ENCODE assay signal across 25 mouse cellular contexts in the genomic region with DNA sequence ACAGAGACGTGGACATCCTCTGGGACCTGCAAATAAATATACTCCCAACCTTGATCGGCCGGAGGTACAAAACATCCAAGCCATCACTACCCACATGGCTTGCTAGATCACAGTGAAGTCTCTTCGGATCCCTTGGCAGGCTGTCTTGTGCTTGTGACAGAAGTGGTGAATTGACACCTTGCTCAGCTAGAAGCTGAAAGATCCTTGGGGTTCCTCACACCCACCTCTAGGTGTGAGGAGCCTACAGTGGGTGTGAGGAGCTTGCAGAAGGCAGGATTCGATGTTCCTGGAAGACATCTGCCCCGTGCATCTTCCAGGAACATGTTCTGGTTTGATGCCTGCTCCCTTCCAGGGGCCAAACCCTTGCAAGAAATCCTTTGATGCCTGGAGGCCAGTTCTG. TPM values are rescaled to one million over a fixed set of nuclear protein-coding genes. Genes with fewer than 3 reads are reported as not detected.
DNase-seq lines count a peak whose midpoint lies in the region; TF ChIP-seq lines count a peak whose summit lies in the region.
"Had no signal": no experiment of that assay in that cellular context is flagged by ENCODE, and none has a peak within 500 bp of the region (broad histone marks: within the 10 kb centered on the region; RNA-seq: fewer than 3 reads in every experiment).

No protein-coding gene starts in this region.

- no peak for TF ChIP-seq POLR2A in heart, adult 2 months (IDR thresholded peaks at IDR 0.05; ENCODE audit: insufficient read depth, low read depth, low read length)

- 0 out of 2 replicates have a peak overlapping the region, but pooled peaks have one; percentile 56 for H3K27ac ChIP-seq in heart, embryonic 10.5 days
- H3K27ac ChIP-seq in heart, adult 2 months, result no peak overlapping the region
- 0 out of 2 replicates have a peak overlapping the region, but pooled peaks have one; percentile 41 for H3K27ac ChIP-seq in brown adipose tissue, adult 24 weeks (replicated peaks; ENCODE audit: low read depth, low read length)
- H3K27ac ChIP-seq: embryonic facial prominence, embryonic 12.5 days; midbrain, embryonic 10.5 days had no signal

- DNase-seq in heart, embryonic 10.5 days (ENCODE audit: low spot score), result no peak
- no peak for DNase-seq in heart, adult 2 months
- DNase-seq in left cerebral cortex, adult 9 months (ENCODE audit: low spot score in 2 of 2), result peak; percentile 48 to 58
- DNase-seq in left cerebral cortex, adult 18-20 months (ENCODE audit: low spot score in 2 of 2), result no peak
- DNase-seq in brain, adult 2 months (ENCODE audit: low read depth, low spot score), result peak; percentile 85
- DNase-seq: B cell, adult 2 months; cerebellum, adult 11 months; cerebellum, adult 9-10 months; cerebellum, postnatal 36 days; forebrain, postnatal 0 days; gastrocnemius, postnatal 14 days; heart, postnatal 14 days; kidney, adult 11 months; layer of hippocampus, adult 9-11 months; liver; right cerebral cortex, postnatal 4 days had no signal

- intact Hi-C loops in heart, adult 2 months (cut with DNase I), result no loop called here

- H3K4me3 ChIP-seq in heart, embryonic 10.5 days, result no peak overlapping the region
- H3K4me3 ChIP-seq in heart, adult 2 months, result no peak overlapping the region
- no peak overlapping the region for H3K4me3 ChIP-seq in brown adipose tissue, adult 24 weeks (ENCODE audit: insufficient read depth, low read depth, low read length)
- H3K4me3 ChIP-seq: embryonic facial prominence, embryonic 12.5 days; forebrain, embryonic 10.5 days; hindbrain, embryonic 13.5 days; lung, embryonic 15.5 days; midbrain, embryonic 10.5 days; midbrain, embryonic 15.5 days; neural tube, embryonic 15.5 days had no signal

- TF ChIP-seq CTCF in heart, adult 2 months (IDR thresholded peaks at IDR 0.05), result no peak

- WGBS in heart, embryonic 10.5 days, result 62% methylated on average over 6 of the region's 6 CpGs
- WGBS in heart, adult 2 months, result 82% methylated on average over 6 of the region's 6 CpGs

- H3K79me2 ChIP-seq in heart, adult 2 months (replicated peaks; ENCODE audit: control insufficient read depth, insufficient read depth, low read length), result no peaks in the 10 kb centered on the region

- peaks cover 29% of the 10 kb centered on the region for H3K4me1 ChIP-seq in heart, embryonic 10.5 days
- peaks cover 11% of the 10 kb centered on the region for H3K4me1 ChIP-seq in heart, adult 2 months (ENCODE audit: control insufficient read depth, insufficient read depth, low read length)
- peaks cover 19% of the 10 kb centered on the region for H3K4me1 ChIP-seq in brown adipose tissue, adult 24 weeks (ENCODE audit: control insufficient read depth, insufficient read depth, insufficient read length, low read length)

- H3K9me3 ChIP-seq in heart, embryonic 10.5 days, result no peaks in the 10 kb centered on the region
- H3K9me3 ChIP-seq: embryonic facial prominence, embryonic 12.5 days; forebrain, embryonic 10.5 days; hindbrain, embryonic 13.5 days; lung, embryonic 15.5 days; midbrain, embryonic 10.5 days; midbrain, embryonic 15.5 days; neural tube, embryonic 15.5 days had no signal

- TF ChIP-seq EP300 in heart, adult 2 months (IDR thresholded peaks at IDR 0.05; ENCODE audit: insufficient read depth, low read depth, low read length), result no peak

- H3K9ac ChIP-seq in heart, adult 2 months (ENCODE audit: low read depth, low read length), result no peak overlapping the region
- H3K9ac ChIP-seq: embryonic facial prominence, embryonic 12.5 days; forebrain, postnatal 0 days; hindbrain, embryonic 13.5 days; lung, embryonic 15.5 days; midbrain, embryonic 15.5 days; neural tube, embryonic 15.5 days had no signal

- H3K27me3 ChIP-seq in heart, embryonic 10.5 days (ENCODE audit: insufficient read depth, poor library complexity, severe bottlenecking), result peaks cover 17% of the 10 kb centered on the region
- no peaks in the 10 kb centered on the region for H3K27me3 ChIP-seq in heart, adult 2 months (ENCODE audit: control insufficient read depth, insufficient read depth, low read length)
- H3K27me3 ChIP-seq: embryonic facial prominence, embryonic 12.5 days; hindbrain, embryonic 13.5 days; lung, embryonic 15.5 days; neural tube, embryonic 15.5 days had no signal

- H3K36me3 ChIP-seq in heart, embryonic 10.5 days, result peaks cover 9% of the 10 kb centered on the region
- no peaks in the 10 kb centered on the region for H3K36me3 ChIP-seq in heart, adult 2 months (ENCODE audit: control insufficient read depth, insufficient read depth, low read length)
- H3K36me3 ChIP-seq: embryonic facial prominence, embryonic 12.5 days; forebrain, embryonic 10.5 days; hindbrain, embryonic 13.5 days; midbrain, embryonic 10.5 days; midbrain, embryonic 15.5 days; neural tube, embryonic 15.5 days had no signal

RNA-seq across cellular contexts. Expression of a gene that starts 22.3 kb away (rescaled TPM):
- 3.9 and 9.2 TPM in 2 replicates for polyA plus RNA-seq in heart, embryonic 10.5 days (2016; fragmentation: Nextera tagmentation; extraction: Ambion mirVana)
- total RNA-seq in heart, adult 2 months (2021), result 10 to 100 TPM; 28.3 to 35.3 TPM
- 32.2 and 38.7 TPM in 2 replicates for polyA plus RNA-seq in heart, adult 2 months (2012; rRNA removed)
- total RNA-seq in left cerebral cortex, adult 18-20 months (2021), result 10 to 100 TPM; 11.1 to 13.8 TPM
- 24.3 and 32.5 TPM in 2 replicates for polyA plus RNA-seq in brown adipose tissue, adult 24 weeks (2012; ENCODE audit: insufficient read depth, insufficient read length, missing spikeins)
- total RNA-seq: granulocyte monocyte progenitor cell, adult 5-6 weeks had no signal

RNA-seq across cellular contexts. Expression of a gene that starts 31.6 kb away (rescaled TPM):
- 5.8 and 9.0 TPM in 2 replicates for polyA plus RNA-seq in heart, embryonic 10.5 days (2016; fragmentation: Nextera tagmentation; extraction: Ambion mirVana)
- total RNA-seq in heart, adult 2 months (2021), result 10 to 100 TPM; 39.0 to 44.2 TPM
- 27.4 and 29.5 TPM in 2 replicates for polyA plus RNA-seq in heart, adult 2 months (2012; rRNA removed)
- 10 to 100 TPM; 11.2 to 11.5 TPM for total RNA-seq in left cerebral cortex, adult 18-20 months (2021)
- polyA plus RNA-seq in brown adipose tissue, adult 24 weeks (2012; ENCODE audit: insufficient read depth, insufficient read length, missing spikeins), result 66.4 and 85.8 TPM in 2 replicates

Comparison
In these comparisons a context has a peak if more than half of its experiments do, and no peak if none do; other contexts are left out.
1. DNase-seq: peak in left cerebral cortex, adult 9 months (2 of 2) and brain, adult 2 months (single experiment); none in heart, embryonic 10.5 days (single experiment), heart, adult 2 months (0 of 2) and left cerebral cortex, adult 18-20 months (0 of 2).